Mouse (Mus musculus) heart, adult 2 months (tissue): ENCODE data around the gene Pigb.

Experiments
- CTCF ChIP-seq: fragments of 200-600 bp; IDR thresholded peaks from 2 replicates; pipeline ENCODE4 v1.8.1; 2022; ENCODE audit warnings: antibody characterized with exemption, mild to moderate bottlenecking, moderate library complexity
- POLR2A ChIP-seq: fragments of 200-500 bp; IDR thresholded peaks from 2 replicates; pipeline ENCODE4 v1.6.1; 2011; ENCODE audit warnings: mild to moderate bottlenecking, low read depth, low read length, control low read depth; ENCODE audit not compliant: insufficient read depth

DNA sequence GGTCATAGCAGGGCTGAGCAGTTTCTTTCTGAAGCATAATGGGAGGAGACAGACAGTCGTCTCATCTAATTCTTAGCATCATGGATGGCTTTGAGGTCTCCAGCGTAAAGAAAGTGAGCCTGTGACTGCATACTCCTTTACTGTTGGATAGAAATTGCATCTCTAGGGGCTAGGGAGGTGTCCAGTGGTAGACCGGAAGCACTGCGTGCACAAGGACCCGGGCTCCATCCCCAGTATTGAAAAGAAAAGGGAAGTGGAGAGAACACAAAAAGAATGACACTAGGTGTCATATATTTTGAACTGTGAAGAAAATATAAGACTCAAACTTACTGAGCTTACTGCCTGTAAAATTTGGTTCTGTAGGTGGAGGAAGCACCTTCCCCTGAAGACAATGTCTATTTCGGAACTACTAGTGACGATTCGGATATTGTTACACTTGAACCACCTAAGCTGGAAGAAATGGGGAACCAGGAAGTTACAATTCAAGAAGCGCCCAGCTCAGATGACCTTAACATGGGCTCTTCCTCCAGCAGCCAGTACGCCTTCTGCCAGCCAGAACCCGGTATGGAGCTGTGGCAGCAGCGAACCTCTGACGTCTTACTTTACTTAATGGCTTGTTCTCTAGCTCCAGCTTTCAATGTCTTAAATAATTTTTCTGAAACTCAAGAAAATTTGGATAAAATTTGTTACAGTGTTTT lies 38.7 kb downstream of the Pigb start:
- TF ChIP-seq CTCF (no peak), POLR2A (no peak)
